Mouse (Mus musculus) liver, adult (tissue): ENCODE measurements at regions not wholly inside any gene's neighbourhood (a gene's known extent, or its start where the extent isn't known, plus 50 kb on each side); places are given as distances from the start of the nearest gene placed in this dataset.
A peak's percentile ranks its signal among the peaks of the same experiment; 100 is the strongest.

Experiments
- GATA4 ChIP-seq: IDR thresholded peaks from 2 replicates; pipeline ENCODE4 v1.6.1; 2014; ENCODE audit warnings: mild to moderate bottlenecking, low read length; ENCODE audit not compliant: insufficient replicate concordance

DNA sequence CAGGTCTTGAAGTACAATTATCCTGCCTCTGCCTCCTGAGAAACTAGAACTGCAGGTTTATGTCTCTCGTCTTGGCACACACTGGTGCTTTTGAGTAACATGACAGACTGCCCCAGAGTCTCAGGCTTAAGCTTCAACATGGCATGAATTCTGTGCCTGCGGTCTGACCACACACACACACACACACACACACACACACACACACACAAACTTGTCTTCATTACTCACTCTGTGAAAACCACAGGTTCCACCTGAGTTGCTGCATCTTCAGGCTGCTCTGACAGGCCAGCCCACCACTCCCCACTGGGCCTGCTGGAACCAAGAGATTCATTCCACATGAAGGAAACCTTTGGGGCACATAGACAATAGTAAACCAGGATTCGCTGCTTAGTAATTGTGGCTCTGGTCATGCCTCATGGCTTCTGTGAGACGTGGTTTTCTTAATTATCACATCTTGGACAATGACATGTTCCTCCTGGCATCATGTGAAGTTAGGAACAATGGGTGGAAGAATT lies 137.5 kb downstream of the Cxcl12 start:
- no peak for TF ChIP-seq GATA4

DNA sequence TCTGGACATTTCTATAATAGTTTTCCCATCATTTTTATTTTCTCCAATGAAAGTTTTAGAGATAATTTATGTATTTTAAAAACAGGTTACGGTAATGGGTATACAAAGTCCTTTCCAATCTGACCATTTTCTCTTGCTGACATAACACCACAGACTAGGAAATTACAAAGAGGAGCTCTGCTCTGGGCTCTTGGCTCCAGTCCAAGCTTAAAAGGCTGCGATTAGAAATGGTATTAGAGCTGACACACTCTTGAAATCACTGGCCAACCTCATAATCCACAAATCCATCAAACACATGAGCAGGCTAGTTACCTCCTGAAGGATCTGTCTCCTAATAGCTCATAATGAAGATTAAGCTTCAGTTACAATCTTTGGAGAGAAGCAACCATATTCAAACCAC lies 140.3 kb downstream of the Cxcl12 start:
- TF ChIP-seq GATA4, result no peak

- no peak for TF ChIP-seq GATA4
These were observed 144.8 kb downstream of the Cxcl12 start for GRCm38 (mm10) chr6:117312891-117313781.

DNA sequence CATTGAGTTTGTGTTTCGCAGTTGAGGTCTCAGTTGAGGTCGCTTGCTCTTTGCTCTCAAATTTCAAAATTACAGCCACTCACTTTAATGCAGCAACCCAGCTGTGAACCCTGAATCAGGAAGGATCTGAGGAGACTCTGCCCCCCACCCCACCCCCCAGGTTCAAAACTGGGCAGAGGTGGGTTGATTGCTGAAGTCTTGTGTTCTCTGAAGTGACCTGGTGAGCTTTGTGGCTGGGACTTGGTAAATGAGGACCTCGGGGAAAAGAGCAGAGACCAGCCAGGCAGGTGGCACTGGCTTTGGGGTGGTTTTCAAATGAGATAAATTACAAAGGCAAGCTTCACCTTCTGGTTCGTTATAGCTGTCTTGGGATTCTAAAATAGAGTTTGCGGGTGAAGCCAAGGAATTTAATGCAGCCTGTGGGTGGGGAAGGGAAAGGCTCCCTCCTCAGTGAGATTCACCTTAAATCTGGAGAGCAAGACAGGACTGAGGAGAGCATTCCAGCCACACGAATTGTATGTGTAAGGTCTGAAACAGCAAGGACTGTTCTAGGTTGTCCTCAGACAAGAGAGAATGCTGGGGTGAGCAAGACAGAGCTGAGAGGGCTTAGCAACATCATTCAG lies 145.7 kb downstream of the Cxcl12 start:
- TF ChIP-seq GATA4, result no peak

DNA sequence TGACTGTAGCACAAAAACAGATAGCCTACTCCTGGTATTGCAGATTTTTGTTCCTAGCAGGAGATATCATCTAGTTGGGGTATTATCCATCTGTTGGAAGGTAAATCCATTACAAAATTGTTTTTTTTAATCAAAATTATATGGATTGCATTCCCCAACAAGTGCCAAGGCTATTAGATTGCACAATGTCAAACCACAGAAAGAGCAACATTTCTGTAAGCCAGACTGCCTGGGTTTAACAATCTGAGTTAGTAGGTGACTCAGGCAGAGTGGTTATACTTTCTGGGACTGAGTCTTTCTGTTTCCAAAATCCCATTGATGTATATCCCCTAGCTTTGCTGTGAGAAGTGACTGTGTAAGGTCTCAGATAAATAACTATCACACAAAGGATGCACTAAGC lies 155.0 kb downstream of the Cxcl12 start:
- no peak for TF ChIP-seq GATA4

GRCm38 (mm10) chr6:117323850-117324249 lies 155.5 kb downstream of the Cxcl12 start:
- TF ChIP-seq GATA4, result no peak

DNA sequence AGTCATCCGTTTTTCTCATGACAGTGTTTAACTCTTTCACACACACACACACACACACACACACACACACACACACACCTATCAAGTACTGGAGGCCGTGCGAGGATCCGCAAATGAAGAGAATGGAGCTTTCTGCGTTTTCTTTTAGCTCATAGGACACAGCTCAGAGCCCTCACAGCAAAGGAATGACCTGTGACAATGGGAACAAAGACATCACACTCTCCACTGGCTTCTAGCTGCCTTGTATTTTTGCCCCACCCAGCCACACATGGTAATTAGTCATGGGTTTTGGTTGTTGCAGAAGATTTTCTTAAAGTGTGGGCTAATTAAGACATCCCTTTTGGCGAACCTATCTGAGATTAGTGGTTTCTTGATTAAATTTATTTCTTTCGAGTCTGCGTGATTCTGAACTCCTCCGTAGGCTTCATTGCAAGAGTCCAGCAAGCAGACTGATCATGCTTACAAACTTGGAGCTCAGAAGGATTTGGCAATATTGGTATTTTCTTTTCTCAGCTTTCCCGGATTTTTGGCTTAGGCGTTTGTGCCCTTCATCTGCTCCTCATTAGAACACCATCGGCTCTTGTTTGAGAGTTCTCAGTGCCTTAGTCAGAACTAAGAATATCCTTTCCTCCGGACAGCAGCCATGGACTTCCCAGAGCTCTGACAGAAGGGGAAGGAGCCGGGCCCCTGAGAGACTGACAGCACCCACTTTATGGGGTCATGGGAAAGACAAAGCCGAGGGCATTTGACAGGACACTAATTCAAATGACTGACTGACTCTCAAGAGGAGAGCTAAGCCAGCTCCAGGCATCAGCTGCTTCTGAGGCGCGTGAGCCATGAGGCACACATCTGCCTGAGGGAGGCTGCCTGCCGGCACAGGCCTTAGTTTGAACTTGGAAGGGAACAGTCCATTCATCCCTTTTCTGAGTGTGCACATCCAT lies 158.8 kb downstream of the Cxcl12 start:
- no peak for TF ChIP-seq GATA4

DNA sequence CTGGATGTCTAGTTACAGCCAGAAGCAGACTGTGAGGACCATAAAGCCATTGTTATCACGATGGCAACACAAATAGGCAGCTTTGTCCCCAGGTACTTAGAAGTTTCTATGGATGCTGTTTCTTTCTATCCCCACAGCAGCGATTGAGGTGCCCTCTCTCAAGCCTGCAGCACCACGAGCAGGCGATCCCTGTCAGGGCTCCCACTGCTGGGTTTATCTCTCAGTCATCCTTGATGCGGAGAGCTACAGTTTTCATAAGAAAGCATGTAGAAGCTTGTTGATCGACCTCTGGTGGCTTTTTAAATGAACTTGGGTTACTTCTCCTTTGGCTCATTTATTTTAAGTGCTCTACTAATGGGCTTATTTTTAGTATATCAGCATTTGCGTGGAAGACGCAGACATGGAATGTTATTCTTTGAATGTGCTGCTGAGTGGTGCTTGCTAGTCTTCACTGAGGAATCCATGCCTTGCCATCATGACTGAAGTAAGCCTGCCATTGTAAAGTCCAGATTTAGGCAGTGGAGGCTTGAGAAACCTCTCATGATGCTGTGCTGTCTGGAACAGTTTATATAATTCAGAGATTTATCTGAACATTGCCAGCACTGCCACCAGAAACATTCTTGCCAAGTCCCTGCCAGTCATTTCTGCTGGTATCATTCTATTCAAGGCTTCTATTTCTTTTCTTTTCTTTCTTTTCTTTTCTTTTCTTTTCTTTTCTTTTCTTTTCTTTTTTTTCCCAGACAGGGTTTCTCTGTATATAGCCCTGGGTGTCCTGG lies 161.0 kb downstream of the Cxcl12 start:
- no peak for TF ChIP-seq GATA4

DNA sequence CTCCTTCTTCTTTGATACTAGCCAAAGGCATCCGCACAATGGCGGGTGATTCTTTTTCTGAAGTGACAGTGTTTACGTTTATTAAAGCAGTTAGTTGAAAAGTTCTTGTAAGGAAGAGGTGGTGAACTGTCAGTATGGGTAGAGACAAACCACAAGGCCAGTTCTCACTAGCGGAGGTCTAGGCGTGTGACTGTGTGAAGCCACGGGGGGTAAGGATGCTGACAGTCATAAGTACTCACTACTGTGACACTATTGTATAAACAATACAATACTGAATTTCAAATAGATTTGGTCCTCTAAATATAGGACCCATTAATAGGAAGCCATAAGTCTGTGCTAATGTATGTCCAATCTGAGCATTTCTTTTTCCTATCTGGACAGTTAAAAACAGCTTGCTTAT lies 161.9 kb downstream of the Cxcl12 start:
- no peak for TF ChIP-seq GATA4

- TF ChIP-seq GATA4, result peak; percentile 87
These were observed 162.5 kb downstream of the Cxcl12 start for GRCm38 (mm10) chr6:117330726-117331360.

GRCm38 (mm10) chr6:117332641-117333040 lies 164.3 kb downstream of the Cxcl12 start:
- TF ChIP-seq GATA4, result no peak

GRCm38 (mm10) chr6:117342123-117342522 lies 173.8 kb downstream of the Cxcl12 start:
- TF ChIP-seq GATA4, result no peak

DNA sequence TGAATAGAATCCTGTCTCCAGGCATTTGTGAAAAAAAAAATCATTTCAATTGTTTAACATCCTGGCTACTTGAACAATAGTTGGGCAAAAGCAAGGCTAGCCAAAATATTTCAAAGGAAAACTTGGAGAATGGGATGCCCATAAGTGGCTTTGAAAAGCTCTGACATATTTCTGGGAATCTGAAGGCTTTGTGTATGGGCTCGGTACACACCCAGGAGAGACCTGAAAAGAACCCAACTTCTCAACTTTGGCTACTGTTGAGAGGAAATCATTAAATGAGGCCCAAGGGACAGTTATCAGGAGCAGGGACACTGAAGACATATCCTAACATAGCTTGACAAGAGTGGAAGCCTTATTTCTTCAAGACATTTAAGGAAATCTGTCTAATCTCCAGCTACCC lies 179.0 kb downstream of the Cxcl12 start:
- no peak for TF ChIP-seq GATA4

- TF ChIP-seq GATA4, result no peak
These were observed 183.5 kb downstream of the Cxcl12 start for GRCm38 (mm10) chr6:117351846-117352245.
